Mouse (Mus musculus) liver (tissue): Measurements from ENCODE around the gene Zdhhc16.

Experiments
- DNase-seq: peaks from one replicate; pipeline ENCODE4 v3.0.0-alpha.2; 2020; ENCODE audit warnings: mixed read lengths

Zdhhc16 gene

DNA sequence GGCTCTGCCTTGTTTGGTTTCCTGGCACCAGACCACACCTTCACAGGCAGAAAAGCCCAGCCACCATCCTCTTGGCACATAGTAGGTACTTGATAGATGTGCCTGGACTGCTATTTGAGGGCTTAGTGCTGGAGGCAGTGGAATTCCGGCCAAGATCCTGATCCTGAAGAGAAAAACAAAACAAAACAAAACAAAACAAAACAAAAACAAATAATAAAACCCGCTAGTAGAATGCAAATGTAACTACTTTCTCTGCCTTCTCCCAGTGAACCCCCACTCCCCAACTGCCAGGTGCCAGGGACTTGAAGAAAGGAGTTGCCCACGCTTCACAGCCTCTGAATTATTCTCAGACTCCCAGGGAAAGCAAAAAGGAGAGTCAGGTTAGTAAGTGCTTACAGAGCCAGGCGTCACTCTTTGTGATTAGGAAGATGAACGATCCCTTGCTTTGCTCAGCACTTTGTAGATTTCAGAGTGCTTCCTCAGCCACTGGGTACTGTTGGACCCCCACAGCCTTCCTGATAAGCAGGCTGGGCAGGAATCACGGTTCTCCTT, 58.7 kb downstream of the Zdhhc16 start:
- DNase-seq, result no peak

DNA sequence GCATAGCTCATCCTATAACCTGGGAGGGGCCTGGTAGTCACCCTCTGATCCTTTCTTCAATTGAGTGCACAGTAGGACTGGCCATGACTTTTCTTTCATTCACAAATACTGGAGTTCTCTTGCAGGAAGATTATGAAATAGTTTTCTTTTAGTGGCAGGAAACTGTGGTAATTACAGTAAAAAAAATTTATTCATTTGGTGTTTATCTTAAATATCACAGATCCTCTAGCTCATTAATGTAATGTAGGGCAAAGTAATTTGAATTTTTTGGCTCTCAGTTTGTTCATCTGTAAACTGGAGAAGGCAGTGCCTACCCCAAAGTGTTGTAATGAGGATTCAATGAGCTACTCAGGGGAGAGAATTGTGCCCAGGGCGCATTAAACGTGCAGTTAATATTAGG, 59.7 kb downstream of the Zdhhc16 start:
- no peak for DNase-seq

DNA sequence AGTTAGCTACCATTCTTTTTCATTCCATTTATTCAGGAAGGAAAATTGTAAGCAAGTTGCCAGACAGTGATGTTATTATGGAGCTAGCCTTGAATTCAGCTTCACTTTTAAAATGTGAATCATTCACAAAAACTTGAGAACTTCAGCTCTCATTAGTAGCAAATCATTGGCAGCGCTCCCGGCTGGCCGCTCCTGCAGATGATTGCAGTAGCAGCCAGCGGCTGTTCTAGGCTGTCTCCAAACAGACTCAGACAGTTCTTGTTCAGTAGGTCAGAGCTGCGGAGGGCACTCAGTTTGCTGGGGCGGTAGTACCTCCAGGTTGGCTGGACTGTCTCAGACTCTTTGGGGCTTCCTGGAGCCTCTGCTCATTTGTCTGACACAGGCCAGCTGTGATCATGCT, 60.2 kb downstream of the Zdhhc16 start:
- DNase-seq, result no peak
